Mouse (Mus musculus) embryonic stem cell, embryonic (primary cell): Measurements from ENCODE around the gene Pphln1.

ENCODE experiments used
- CTCF ChIA-PET, 4 experiments: fragments of 300-600 bp in 2 of 4; fragments of 350-600 bp in 2 of 4; sonication (Branson Sonifier 250); formaldehyde crosslinking; loops; one replicate each; lab custom pipeline; 2022; ENCODE audit warnings: inconsistent platforms in 2 of 4; lab: Charles Lee
- POLR2A ChIA-PET, 4 experiments: fragments of 300-600 bp in 2 of 4; fragments of 350-600 bp in 2 of 4; sonication (Branson Sonifier 250); formaldehyde crosslinking; loops; one replicate each; lab custom pipeline; 2022; ENCODE audit warnings: antibody characterized with exemption in 4 of 4, inconsistent platforms in 1 of 4; lab: Charles Lee

Gene Pphln1

GRCm38 (mm10) chr15:93518941-93519835 is 121.0 kb downstream of the Pphln1 start:
- CTCF ChIA-PET = interaction anchor here (0.6 to 1.5 kb wide), 10 partner anchors 10 to 185 kb away, joined by 3 to 6 read pairs (median 3); no protein-coding TSS in a partner anchor
- POLR2A ChIA-PET = interaction anchor here (0.5 to 2.1 kb wide), 16 partner anchors 9 to 1196 kb away, joined by 3 to 8 read pairs (median 4); partner anchors contain the start of genes Pphln1 (in 1 of the 4) and Zcrb1 (in 1 of the 4)

- ChIA-PET POLR2A (interaction anchor here (0.5 to 2.1 kb wide), 17 partner anchors 10 to 1195 kb away, joined by 3 to 8 read pairs (median 4); partner anchors contain the start of genes Pphln1 (in 1 of the 4) and Zcrb1 (in 1 of the 4)), CTCF (interaction anchor here (0.5 to 1.5 kb wide), 10 partner anchors 9 to 1518 kb away, joined by 3 to 6 read pairs (median 4); no protein-coding TSS in a partner anchor)
Observed at GRCm38 (mm10) chr15:93519836-93520826, 122.0 kb downstream of the Pphln1 start.

- CTCF ChIA-PET = interaction anchor here in 2 of 4 experiments (0.5 to 0.7 kb wide), 4 partner anchors 59 to 1519 kb away, joined by 3 to 4 read pairs (median 3); no protein-coding TSS in a partner anchor
- POLR2A ChIA-PET = interaction anchor here in 3 of 4 experiments (0.6 to 1.7 kb wide), 3 partner anchors 18 to 124 kb away, joined by 4 to 6 read pairs (median 5); partner anchors contain the start of genes Pphln1 (in 1 of the 3) and Zcrb1 (in 1 of the 3)
Observed at GRCm38 (mm10) chr15:93521088-93521786, 123.1 kb downstream of the Pphln1 start.

- ChIA-PET CTCF (no interaction called here), POLR2A (interaction anchor here in 2 of 4 experiments (1.5 to 1.7 kb wide), 2 partner anchors 19 to 124 kb away, joined by 5 to 6 read pairs; partner anchors contain the start of genes Pphln1 (in 1 of the 2) and Zcrb1 (in 1 of the 2))
Observed at GRCm38 (mm10) chr15:93521787-93522180, 123.6 kb downstream of the Pphln1 start.

GRCm38 (mm10) chr15:93525305-93525917 is 127.3 kb downstream of the Pphln1 start:
- CTCF ChIA-PET = interaction anchor here in 2 of 4 experiments (0.6 to 0.7 kb wide), 2 partner anchors 42 to 1746 kb away, joined by 4 to 6 read pairs; no protein-coding TSS in a partner anchor
- POLR2A ChIA-PET = interaction anchor here in 1 of 4 experiments (0.6 kb wide), 1 partner anchor 1793 kb away, joined by 3 read pairs; no protein-coding TSS in a partner anchor

- ChIA-PET POLR2A (interaction anchor here in 1 of 4 experiments (1.2 kb wide), 1 partner anchor 13 kb away, joined by 4 read pairs; no protein-coding TSS in a partner anchor), CTCF (interaction anchor here in 2 of 4 experiments (0.6 to 0.7 kb wide), 3 partner anchors 28 to 814 kb away, joined by 3 to 5 read pairs (median 3); no protein-coding TSS in a partner anchor)
Observed at GRCm38 (mm10) chr15:93529831-93530702, 131.9 kb downstream of the Pphln1 start.

- ChIA-PET POLR2A (interaction anchor here in 2 of 4 experiments (0.7 kb wide), 2 partner anchors 17 to 39 kb away, joined by 3 to 6 read pairs; no protein-coding TSS in a partner anchor), CTCF (interaction anchor here in 2 of 4 experiments (0.6 to 0.7 kb wide), 3 partner anchors 29 to 813 kb away, joined by 3 to 5 read pairs (median 4); no protein-coding TSS in a partner anchor)
Observed at GRCm38 (mm10) chr15:93530703-93531032, 132.5 kb downstream of the Pphln1 start.

- POLR2A ChIA-PET = interaction anchor here in 1 of 4 experiments (0.7 kb wide), 1 partner anchor 698 kb away, joined by 9 read pairs; no protein-coding TSS in a partner anchor
- CTCF ChIA-PET = no interaction called here
Observed at GRCm38 (mm10) chr15:93536191-93536590, 138.0 kb downstream of the Pphln1 start.

- CTCF ChIA-PET = no interaction called here
Observed at GRCm38 (mm10) chr15:93537745-93538144, 139.6 kb downstream of the Pphln1 start.

GRCm38 (mm10) chr15:93538551-93539205 is 140.5 kb downstream of the Pphln1 start:
- ChIA-PET CTCF (no interaction called here), POLR2A (no interaction called here)

More at GRCm38 (mm10) chr15:93537745-93538144, 139.6 kb downstream of the Pphln1 start:
- POLR2A ChIA-PET = no interaction called here

- ChIA-PET POLR2A (no interaction called here), CTCF (no interaction called here)
Observed at GRCm38 (mm10) chr15:93539415-93539814, 141.3 kb downstream of the Pphln1 start.
